Mouse (Mus musculus) stomach, postnatal 0 days (tissue): ENCODE results near the gene Zfp622. TPM values are rescaled to one million over a fixed set of nuclear protein-coding genes. Genes with fewer than 3 reads are reported as not detected.

ENCODE experiments used
- ATAC-seq: fragments of 200-750 bp; cut with Nextera tagmentation; 2 replicates; pipeline ENCODE4 v1.8.0; 2017; ENCODE audit not compliant: low FRiP score, low TSS enrichment
- DNase-seq: peaks from one replicate; pipeline ENCODE4 v3.0.0-alpha.2; 2016; ENCODE audit warnings: low spot score
- H3K27ac ChIP-seq: fragments of 300-500 bp; sonication (generic); replicated peaks from 2 replicates; pipeline ENCODE4 v1.5.1; 2014; ENCODE audit warnings: mild to moderate bottlenecking, control low read depth
- H3K27me3 ChIP-seq: fragments of 300-500 bp; sonication (generic); 2 replicates; pipeline ENCODE4 v1.6.1; 2014; ENCODE audit warnings: low read length; ENCODE audit not compliant: control insufficient read depth, insufficient read depth
- H3K36me3 ChIP-seq: fragments of 300-500 bp; sonication (generic); 2 replicates; pipeline ENCODE4 v1.6.1; 2014; ENCODE audit warnings: low read length, mixed read lengths; ENCODE audit not compliant: control insufficient read depth, insufficient read depth
- H3K4me1 ChIP-seq: fragments of 300-500 bp; sonication (generic); replicated peaks from 2 replicates; pipeline ENCODE4 v1.6.1; 2014; ENCODE audit warnings: antibody characterized with exemption; ENCODE audit not compliant: control insufficient read depth, insufficient read depth
- H3K4me2 ChIP-seq: fragments of 300-500 bp; sonication (generic); replicated peaks from 2 replicates; pipeline ENCODE4 v1.6.1; 2014; ENCODE audit warnings: low read depth, mild to moderate bottlenecking, control low read depth, moderate library complexity
- H3K4me3 ChIP-seq: fragments of 300-500 bp; sonication (generic); 2 replicates; pipeline ENCODE4 v1.5.1; 2014; ENCODE audit warnings: low read depth, low read length, control low read depth
- H3K9ac ChIP-seq: fragments of 300-500 bp; sonication (generic); 2 replicates; pipeline ENCODE4 v1.6.1; 2014; ENCODE audit warnings: mild to moderate bottlenecking, low read length, control low read depth, mixed read lengths
- H3K9me3 ChIP-seq: fragments of 300-500 bp; sonication (generic); 2 replicates; pipeline ENCODE4 v1.6.1; 2016; ENCODE audit warnings: low read length; ENCODE audit not compliant: control insufficient read depth
- CTCF ChIP-seq: IDR thresholded peaks from 2 replicates; pipeline ENCODE4 v1.5.1; 2016; ENCODE audit warnings: antibody characterized with exemption, low read depth, mild to moderate bottlenecking, moderate library complexity
- EP300 ChIP-seq: optimal IDR thresholded peaks from 2 replicates; pipeline ENCODE3; 2016; ENCODE audit warnings: antibody characterized with exemption
- WGBS: fragments of 180-500 bp; shearing (Covaris S2); extraction: QIAGEN DNeasy Blood & Tissue Kit; methylation state at CpG from one replicate; pipeline ENCODE4 v1.1.7; 2014; 5-methylcytosine and 5-hydroxymethylcytosine counted together
- polyA plus RNA-seq: library from polyadenylated mRNA; unstranded; fragments of >200 nt; fragmentation: Nextera tagmentation; extraction: Ambion mirVana; gene quantifications from 2 replicates; pipeline ENCODE4 v1.2.1, GENCODE M21; 2015

The Zfp622 gene
- 20.1 and 24.9 TPM in 2 replicates for polyA plus RNA-seq

DNA sequence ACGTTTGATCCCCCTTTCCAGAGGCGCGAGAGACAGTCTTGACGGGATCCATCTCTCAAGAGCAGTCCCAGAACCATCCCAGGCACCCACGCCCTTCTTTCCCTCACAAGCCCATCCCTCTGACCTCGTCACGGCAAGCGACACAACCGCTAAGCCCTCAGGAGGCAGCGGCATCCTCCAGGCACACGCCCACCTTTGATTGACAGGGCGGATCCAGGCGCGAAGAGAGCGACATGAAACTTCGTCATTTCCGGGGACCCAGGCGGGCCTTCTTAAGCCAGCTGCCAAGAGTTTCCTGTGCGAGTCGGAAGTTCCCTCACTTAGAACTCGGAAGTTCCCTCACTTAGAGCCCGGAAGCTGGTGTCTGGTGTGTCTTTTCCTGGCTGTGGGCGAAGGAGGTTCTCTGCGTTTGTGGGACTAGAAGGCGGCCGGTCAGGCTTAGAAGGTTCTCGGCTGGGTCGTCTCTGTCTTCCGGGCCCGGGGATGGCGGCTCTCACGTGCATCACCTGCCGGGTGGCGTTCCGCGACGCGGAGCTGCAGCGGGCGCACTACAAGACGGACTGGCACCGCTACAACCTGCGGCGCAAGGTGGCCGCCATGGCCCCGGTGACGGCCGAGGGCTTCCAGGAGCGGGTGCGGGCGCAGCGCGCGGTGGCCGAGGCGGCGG is at the start of gene Zfp622:
TSS of gene Zfp622 (plus strand) at position 300 of the 667 bp plus-strand sequence.
- no peaks in the 10 kb centered on the region for H3K9me3 ChIP-seq
- peak within 1 kb of the TSS; percentile 93 for H3K27ac ChIP-seq

DNA sequence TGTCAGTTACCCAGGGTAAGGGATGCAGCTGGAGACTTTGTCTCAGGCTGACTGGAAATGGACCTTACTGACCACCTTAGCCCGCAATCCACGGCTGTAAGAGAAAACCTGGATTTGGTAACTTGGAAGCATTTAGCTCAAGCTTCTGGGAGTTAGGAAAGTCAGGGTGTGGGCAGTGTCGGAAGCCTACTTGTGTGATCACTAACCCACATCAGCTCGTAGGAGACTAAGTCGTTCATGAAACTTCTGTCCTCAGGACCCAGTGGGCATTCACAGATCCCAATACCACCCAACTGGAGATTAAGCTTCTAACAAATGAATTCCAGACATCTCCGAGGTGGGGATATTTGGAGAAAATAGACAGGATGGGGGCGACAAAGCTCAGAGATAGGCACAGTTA is 49.8 kb upstream of the Zfp622 start:
- Histone ChIP-seq H3K27ac (no peak overlapping the region), H3K9ac (no peak overlapping the region), H3K4me1 (peaks cover 8% of the 10 kb centered on the region; the same call in 1 of the 2 replicates), H3K4me2 (no peak overlapping the region), H3K4me3 (no peak overlapping the region), H3K36me3 (no peaks in the 10 kb centered on the region), H3K9me3 (no peaks in the 10 kb centered on the region), H3K27me3 (no peaks in the 10 kb centered on the region)
- TF ChIP-seq CTCF = no peak
- TF ChIP-seq EP300 = no peak
- no peak for DNase-seq
- 84% methylated on average over 7 of the region's 7 CpGs for WGBS
- ATAC-seq = no peak

More for the DNA sequence above, at the start of gene Zfp622:
- TF ChIP-seq CTCF = no peak
- no peak for TF ChIP-seq EP300
- Histone ChIP-seq H3K36me3 (no peaks in the 10 kb centered on the region), H3K4me3 (peak within 1 kb of the TSS; percentile 97), H3K4me1 (peaks cover 6% of the 10 kb centered on the region), H3K27me3 (no peaks in the 10 kb centered on the region), H3K9ac (peak within 1 kb of the TSS; percentile 93), H3K4me2 (peak within 1 kb of the TSS; percentile 96)
- peak; percentile 99 for ATAC-seq
- WGBS = under 1% methylated on average over 57 of the region's 57 CpGs
- DNase-seq = peak; percentile 97

DNA sequence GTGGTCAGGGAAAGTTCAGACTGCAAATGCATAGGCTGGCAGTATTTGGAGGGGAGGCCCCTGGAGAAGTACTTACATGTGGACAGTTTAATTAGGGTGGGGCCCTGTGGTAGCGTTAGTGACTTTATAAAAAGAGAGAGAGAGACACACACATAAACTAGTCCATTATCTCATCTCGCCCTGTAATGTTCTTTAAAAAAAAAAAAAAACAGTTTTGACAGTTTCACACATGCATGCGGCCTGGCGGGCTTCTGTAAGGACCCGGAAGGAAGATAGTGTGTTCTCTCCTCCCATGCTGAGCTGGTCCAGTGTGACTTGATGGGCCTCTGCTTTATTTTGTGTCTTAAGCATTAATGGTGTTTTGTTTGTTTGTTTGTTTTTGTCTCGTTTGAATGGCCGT is 45.7 kb upstream of the Zfp622 start:
- Histone ChIP-seq H3K4me1 (peaks cover 2% of the 10 kb centered on the region; the same call in 1 of the 2 replicates), H3K36me3 (no peaks in the 10 kb centered on the region), H3K4me3 (no peak overlapping the region), H3K9ac (no peak overlapping the region), H3K4me2 (no peak overlapping the region), H3K27me3 (no peaks in the 10 kb centered on the region), H3K27ac (no peak overlapping the region), H3K9me3 (no peaks in the 10 kb centered on the region)
- TF ChIP-seq EP300 = no peak
- no peak for TF ChIP-seq CTCF
- 88% methylated on average over 7 of the region's 7 CpGs for WGBS
- DNase-seq = no peak
- no peak for ATAC-seq

DNA sequence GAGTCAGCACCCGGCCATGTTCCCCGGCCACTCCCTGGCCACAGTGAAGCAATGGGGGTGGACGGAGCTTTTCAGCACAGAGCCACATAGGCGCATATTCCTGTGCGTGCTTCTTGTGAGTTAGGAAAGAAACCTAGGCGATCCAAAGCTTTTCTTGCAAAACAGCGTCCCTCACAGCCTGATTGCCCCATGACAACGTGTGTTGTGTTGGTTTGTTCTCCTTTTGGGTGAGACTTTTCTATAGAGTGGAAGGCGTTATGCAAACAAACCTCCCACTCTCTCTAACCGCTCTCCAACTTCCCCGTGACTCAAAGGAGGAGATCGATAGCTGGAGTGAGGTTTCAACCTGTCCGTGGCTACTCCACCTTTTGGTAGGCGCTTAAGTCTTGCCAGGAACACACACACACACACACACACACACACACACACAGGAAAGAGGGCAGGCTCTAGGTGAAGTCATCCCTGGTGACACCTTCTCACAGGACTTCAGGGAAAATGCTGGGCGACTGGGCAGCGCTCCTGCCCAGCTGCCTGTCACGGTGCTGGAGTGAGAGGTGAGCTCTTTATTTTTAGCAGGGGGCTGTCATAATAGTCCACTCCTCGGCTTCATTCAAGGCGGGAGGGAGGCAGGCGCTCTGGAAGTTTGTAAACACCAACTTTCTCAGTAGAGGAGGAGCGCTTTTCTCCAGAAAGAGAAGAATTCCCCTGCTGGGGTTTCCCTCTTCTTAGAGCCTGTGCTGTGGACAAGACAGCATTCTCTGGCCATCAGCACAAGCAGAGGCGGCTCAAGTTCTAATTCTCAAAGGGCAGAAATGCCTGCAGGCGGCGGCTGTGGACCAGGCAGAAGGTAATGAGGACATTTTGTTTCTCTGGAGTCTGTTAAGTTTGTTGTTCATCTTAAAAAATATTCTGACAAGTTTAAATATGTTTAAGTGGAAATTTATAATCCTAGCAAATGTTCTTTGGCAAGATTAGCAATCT is 43.5 kb upstream of the Zfp622 start:
- Histone ChIP-seq H3K9ac (peak overlapping the region; percentile 50), H3K27ac (peak overlapping the region; percentile 74), H3K4me3 (peak overlapping the region; percentile 32), H3K4me1 (no peaks in the 10 kb centered on the region; the same call in 1 of the 2 replicates), H3K9me3 (no peaks in the 10 kb centered on the region), H3K27me3 (no peaks in the 10 kb centered on the region), H3K36me3 (no peaks in the 10 kb centered on the region), H3K4me2 (peak overlapping the region; percentile 61)
- DNase-seq = peak; percentile 78
- peak; percentile 92 for ATAC-seq
- peak; percentile 38; the same call in 1 of the 2 replicates for TF ChIP-seq CTCF
- no peak for TF ChIP-seq EP300
- 23% methylated on average over 24 of the region's 24 CpGs for WGBS

DNA sequence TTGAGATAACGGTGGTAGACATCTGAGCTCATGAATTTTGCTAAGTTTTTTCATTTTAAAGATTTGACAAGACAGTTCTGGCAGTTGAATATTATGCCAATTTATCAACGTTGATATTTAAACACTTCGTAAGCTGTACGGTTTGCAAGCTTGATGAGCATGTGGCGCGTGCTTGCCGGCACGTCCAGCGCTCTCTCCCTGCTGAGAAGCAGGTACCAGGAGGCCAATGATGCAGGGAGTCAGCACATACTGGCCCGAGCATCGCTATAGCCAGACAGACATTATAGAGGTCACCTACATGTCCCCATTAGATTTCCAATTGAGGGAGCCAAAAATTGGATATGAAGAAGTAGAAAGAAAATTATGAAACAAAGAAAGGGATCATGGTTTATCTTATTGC is 42.7 kb upstream of the Zfp622 start:
- Histone ChIP-seq H3K27me3 (no peaks in the 10 kb centered on the region), H3K9ac (no peak overlapping the region), H3K4me1 (no peaks in the 10 kb centered on the region; the same call in 1 of the 2 replicates), H3K27ac (no peak overlapping the region), H3K4me3 (peak overlapping the region; percentile 32), H3K9me3 (no peaks in the 10 kb centered on the region), H3K4me2 (peak overlapping the region; percentile 61), H3K36me3 (no peaks in the 10 kb centered on the region)
- DNase-seq (no peak), ATAC-seq (no peak)
- 58% methylated on average over 11 of the region's 11 CpGs for WGBS
- TF ChIP-seq EP300 = no peak
